In genomic region chr4:126839873-126840272, GRCm38 (mm10) we compare ENCODE assay signal across 8 mouse cellular contexts.
DNase-seq lines count a peak whose midpoint lies in the region; ATAC-seq and TF ChIP-seq lines count a peak whose summit lies in the region.

No protein-coding gene starts in this region.

- ATAC-seq in Patski, result no peak
- ATAC-seq in cerebellum, adult (ENCODE audit: insufficient number of reproducible peaks, low FRiP score, low TSS enrichment), result peak; percentile 40; the same call in 1 of the 2 replicates
- 0 out of 2 replicates have a peak, but pooled peaks have one; percentile 17 for ATAC-seq in hindbrain, embryonic 15.5 days (ENCODE audit: low FRiP score, low read depth)
- peak; percentile 99 for ATAC-seq in megakaryocyte progenitor cell, adult 5-6 weeks (replicated peaks; ENCODE audit: poor library complexity)

- CTCF ChIA-PET in Patski (lab: Charles Lee), result interaction anchor here (0.8 to 4.1 kb wide), 15 partner anchors 10 to 283 kb away, joined by 3 to 25 read pairs (median 4); partner anchors contain the start of genes AU040320 and Ncdn

- peaks cover 5% of the 10 kb centered on the region; the same call in 1 of the 2 replicates for H3K4me1 ChIP-seq in hindbrain, embryonic 15.5 days (replicated peaks)

- WGBS in hindbrain, embryonic 15.5 days, result 17% methylated on average over 7 of the region's 7 CpGs

- no peak overlapping the region for H3K4me2 ChIP-seq in hindbrain, embryonic 15.5 days

- H3K9me3 ChIP-seq in hindbrain, embryonic 15.5 days, result no peaks in the 10 kb centered on the region

- in situ Hi-C loops in Patski (cut with MboI; ENCODE audit: low pct_unique_long_range_greater_than_20kb), result loop anchor here (5.0 to 10.0 kb wide), 3 partner anchors 93 to 255 kb away; partner anchors contain the start of gene 5730409E04Rik

- TF ChIP-seq CTCF in Patski (IDR thresholded peaks at IDR 0.05), result no peak

- peaks cover 15% of the 10 kb centered on the region for H3K36me3 ChIP-seq in hindbrain, embryonic 15.5 days

- H3K4me3 ChIP-seq in hindbrain, embryonic 15.5 days, result no peak overlapping the region

- no peak overlapping the region for H3K9ac ChIP-seq in hindbrain, embryonic 15.5 days

- no peaks in the 10 kb centered on the region for H3K27me3 ChIP-seq in Patski
- H3K27me3 ChIP-seq in hindbrain, embryonic 15.5 days, result no peaks in the 10 kb centered on the region

- POLR2A ChIA-PET in Patski (lab: Charles Lee), result interaction anchor here (0.5 to 1.4 kb wide), 3 partner anchors 17 to 94 kb away, joined by 3 to 9 read pairs (median 5); no protein-coding TSS in a partner anchor

- DNase-seq in Patski (ENCODE audit: low read depth, low spot score), result peak; percentile 28
- peak; percentile 82 for DNase-seq in forelimb bud, embryonic 11.5 days (ENCODE audit: low read depth, low spot score)
- DNase-seq in left cerebral cortex, adult 18-20 months (ENCODE audit: low spot score in 2 of 2), result peak; percentile 86 to 91
- peak; percentile 86 for DNase-seq in right cerebral cortex, postnatal 14 days
- DNase-seq in urinary bladder, postnatal 25 days (ENCODE audit: low spot score), result peak; percentile 81

- no peak overlapping the region for H3K27ac ChIP-seq in hindbrain, embryonic 15.5 days (replicated peaks)

Comparison
In these comparisons a context has a peak if more than half of its experiments do, and no peak if none do; other contexts are left out.
1. DNase-seq: peak in every context shown above with its lines; median percentile 88 in left cerebral cortex, adult 18-20 months; 86 in right cerebral cortex, postnatal 14 days; 82 in forelimb bud, embryonic 11.5 days; 81 in urinary bladder, postnatal 25 days; 28 in Patski.